Mouse (Mus musculus): ENCODE data around the gene Kazald1.

Gene Kazald1

DNA sequence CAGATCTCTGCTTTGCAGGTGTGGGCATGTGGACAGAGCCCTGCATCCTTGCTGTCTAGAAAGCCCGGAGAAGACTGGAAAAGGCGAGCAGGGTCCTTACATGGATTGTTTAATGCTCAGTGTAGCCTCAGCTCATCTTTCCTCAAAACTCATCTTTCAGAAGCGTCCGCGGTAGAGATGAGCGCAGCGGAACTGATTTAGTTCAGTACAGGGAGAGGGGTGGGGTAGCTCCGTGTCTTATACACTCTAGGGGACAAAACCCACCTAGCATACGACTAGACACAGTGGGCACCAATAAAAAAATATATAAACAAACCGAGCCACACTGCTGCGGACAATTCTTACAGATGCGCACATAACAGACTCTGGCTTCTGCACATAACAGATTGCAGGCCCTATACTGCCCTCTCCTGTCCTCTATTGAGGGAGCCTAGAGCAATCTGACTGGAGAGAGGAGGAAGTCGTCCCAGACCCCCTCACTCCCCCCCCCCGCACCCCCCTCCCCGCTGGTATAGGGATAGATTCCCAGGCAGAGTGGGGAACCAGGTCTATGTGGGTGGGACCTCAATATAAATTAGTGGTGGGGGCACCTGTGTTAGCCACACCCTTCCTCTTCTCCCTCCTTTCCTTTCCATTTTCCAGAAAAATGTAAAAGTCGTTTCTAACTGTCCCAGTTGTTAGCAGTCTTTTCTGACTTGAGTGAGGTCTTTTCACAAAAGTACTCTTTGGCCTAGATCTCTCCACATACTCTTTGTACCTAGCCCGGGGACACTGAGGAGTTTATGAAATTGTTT, 4.1 kb downstream of the Kazald1 start:
- DNase-seq = no peak

DNA sequence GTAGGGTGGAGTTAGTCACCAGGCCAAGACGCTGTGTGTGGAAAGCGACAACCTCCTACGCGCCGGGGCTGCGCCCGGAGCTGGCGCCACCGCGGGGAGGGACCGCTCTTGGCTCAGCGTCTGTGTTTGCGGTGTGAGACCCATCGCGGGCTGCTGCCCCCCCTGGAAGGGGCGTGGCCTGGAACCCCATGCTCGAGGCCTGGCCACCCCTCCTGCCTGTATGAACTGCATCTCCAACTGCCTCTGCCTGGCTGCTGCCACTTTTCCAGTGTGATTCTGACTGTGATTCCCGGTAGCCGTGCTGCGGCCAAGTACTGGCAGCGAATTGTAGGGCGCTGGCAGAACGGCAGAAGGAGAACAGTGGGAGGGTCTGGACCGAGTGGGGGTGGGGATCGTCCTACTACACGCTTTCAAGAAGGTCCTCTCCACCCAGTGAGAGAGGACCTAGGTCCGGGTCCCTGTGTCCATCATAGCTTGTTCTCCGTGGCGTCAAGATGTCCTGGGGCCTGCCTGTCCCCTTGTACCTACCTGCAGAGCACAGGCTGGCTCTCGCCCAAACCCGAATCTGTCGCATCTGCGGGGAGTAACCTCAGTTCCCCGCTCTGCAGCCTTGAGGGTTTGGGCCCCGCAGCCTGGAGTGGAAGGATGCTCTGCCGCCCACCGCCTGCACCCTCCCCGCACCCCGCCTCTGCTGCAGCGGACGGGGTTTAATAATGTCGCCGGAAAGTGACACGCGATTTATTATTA, 4.9 kb downstream of the Kazald1 start:
- DNase-seq = peak; percentile 78

DNA sequence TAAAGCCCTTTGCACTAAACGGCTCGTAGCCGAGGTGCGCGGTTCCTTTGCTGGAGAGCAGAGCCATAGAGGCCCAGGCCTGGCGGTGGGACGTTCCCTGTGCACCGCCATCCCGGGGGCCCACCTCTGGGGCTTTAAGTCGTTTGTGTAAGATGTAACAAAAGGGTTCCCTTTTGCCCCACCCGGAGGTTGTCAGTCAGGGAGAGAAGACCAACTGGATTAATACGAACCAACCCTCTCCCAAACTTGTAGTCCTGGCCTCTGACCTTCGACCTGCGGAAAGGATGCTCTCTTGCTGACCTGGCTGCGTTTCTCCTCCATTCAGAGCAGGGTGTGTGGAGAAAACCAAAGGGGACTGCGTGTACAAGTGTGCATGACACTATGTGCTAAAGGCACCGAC, 5.7 kb downstream of the Kazald1 start:
- no peak for DNase-seq

DNA sequence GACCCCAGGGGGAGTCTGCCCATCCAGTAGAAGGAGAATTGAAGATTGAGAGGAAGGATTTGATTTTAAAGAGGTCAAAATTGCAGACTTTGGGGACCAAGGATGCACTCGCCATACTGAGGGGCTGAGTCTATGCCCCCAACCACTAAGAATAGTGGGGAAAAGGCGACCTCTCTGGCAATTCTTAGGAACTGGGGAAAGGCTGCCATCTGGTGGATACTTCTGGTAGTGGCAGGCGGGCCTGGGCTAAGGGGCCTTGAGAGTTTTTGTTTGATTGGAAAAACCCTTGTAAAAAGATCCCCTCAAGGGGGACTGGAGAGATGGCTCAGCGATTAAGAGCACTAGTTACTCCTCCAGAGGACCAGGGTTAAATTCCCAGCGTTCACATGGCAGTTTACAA, 6.2 kb downstream of the Kazald1 start:
- DNase-seq = no peak

DNA sequence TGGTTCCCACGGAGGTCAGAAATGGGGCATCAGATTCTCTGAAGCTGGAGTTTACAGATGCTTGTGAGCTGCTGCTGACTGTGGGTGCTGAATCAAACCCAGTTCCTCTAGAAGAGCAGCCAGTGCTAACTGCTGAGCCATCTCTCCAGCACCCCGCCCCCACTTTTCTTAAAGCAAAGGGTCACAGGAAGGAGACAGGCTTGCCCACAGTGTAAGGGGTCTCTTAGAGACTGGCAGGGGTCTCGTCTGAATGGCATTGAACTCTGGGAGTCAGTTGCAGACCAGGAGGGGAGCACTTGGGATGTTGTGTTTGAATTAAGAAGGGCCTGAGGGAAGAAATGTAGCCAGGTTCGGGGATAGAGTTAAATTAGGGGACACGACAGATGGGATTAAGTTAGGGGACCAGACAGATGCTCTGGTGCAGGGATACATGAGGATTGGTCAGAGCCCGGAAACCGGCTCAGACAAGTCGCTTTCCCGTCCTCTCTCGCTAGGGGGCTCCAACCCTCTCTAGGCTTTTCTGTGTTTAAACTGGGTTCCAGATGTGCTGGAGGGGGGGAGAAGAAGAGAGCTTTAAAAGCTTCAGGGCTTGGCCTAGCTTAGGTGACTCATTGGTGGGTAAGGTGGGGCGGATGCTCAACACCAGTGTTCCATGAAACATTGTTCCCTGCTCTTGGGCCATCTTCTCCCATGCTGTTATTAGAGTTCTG, 7.0 kb downstream of the Kazald1 start:
- DNase-seq = no peak

DNA sequence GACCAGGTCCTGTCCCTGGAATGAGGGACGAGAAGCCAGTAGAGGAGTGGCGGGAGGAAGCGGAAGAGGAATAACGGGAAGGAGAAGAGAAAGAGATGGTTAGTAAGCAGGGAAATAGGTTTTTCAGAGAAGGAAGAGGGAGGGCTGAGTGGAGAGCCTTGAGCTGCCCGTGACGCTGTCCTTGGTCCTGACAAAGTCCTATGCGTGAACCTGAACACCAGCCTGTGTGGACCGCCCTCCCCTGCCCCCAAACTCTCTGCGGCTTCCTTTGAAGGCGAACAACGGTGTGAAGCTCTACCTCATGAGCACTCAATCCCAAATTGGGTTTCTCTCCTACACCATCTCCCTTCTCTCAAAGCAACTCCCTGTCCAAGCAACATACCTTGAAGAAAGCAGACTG, 22.8 kb downstream of the Kazald1 start:
- DNase-seq = no peak

DNA sequence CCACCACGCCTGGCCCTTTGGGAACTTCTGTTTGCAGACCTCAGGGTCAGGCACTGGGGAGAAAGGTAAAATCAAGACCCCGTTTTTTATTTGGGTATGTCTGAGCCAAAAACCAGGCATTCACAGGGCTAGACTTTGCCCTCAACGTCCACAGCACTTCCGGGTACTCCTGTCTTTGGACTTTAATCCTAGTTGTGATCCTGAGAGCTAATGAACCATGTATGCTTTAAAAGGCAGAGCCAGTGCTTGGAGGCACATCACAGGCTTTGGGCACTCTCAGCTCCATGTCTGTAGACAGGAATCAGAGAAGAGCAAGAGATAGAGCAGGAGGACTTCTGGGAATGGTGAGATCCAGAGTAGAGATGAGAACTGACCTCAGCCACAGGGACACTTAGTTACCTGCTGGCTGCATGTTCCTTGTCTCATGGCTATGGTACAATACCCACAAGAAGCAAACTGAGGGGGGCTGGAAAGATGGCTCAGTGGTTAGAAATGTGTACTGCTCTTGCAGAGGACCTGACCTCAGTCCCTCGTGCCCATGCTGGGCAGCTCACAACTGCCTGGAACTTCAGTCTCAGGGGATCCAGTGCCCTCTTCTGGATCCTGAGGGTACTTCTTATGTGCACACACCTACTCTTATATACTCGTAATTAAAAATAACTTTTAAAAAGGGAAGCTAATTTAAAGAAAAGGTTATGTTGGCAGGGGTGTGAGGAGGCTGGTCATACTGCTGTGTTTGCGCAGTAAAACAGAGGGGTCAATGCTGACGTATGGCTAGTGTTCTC, 25.6 kb downstream of the Kazald1 start:
- DNase-seq = no peak

DNA sequence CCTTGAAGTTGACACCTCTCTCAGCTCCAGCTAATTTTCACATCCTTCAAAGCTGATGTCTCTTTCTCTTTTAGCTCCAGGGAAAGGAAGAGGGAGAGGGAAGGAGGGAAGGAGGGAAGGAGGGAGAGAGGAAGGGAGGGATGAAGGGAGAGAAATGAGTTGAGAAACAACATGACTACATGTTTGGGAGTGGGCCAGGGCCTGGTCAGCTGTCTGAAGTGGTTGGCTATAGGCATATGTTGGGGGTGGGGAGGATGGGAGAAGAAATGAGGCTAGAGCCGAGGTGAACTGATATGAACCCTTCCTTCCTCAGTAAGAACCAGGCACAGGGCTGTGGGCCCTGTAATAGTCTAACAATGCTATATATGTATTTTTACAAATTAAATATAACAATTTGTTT, 30.6 kb downstream of the Kazald1 start:
- DNase-seq = no peak

DNA sequence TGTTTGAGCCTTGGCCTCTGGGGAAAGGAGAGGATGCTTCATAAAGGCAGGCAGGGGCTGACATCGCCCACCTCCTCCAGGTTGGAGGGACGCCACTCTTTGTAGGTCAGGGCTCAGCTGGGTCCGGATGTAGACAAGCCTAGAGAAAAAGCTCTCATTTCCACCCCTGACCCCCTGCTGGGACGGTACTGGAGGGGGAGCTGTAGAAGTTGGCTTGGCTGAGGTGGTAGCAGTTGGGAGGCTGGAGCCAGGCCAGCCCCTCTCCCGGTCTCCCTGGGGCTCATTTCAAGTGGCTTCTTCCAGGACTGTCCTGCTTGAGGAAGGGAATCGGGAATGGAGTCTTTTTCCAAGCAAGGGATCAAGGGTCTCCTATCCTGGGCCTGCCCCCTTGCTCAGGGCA, 31.6 kb downstream of the Kazald1 start:
- DNase-seq = no peak

DNA sequence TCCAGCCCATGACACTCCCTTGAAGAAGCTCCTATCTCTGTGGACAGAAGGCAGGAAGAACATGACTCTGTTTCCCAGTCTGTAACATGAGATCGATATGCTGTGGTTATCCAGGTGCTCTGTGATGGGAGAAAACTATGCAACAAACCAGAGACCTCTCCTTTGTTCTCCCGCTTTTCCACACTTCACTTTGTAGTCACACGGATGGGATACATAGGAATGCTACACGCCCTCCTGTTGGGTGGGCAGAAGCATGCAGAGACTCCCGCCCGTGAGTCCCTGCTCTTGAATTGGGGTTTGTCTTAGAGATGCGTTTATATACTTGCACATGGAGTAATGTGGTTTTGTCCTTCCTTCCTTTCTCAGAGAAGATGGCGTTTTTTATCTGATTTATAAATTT, 35.6 kb downstream of the Kazald1 start:
- no peak for DNase-seq

DNA sequence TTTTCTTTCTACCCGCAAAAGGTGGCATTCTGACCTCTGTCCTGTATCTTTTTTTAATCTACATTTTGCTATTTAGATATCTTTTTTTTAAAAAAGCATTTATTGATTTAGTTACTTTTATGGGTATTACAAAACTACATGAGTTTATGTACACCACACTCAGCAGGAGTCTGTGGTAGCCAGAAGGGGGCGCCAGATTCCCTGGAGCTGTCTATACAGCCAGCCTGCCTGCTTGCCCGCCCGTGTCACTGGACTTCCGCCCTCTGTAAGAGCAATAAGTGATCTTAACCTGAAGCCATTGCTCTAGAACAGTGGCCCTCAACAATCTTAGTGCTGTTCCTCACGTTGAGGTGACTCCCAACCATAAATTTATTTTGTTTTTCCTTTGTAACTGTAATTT, 37.4 kb downstream of the Kazald1 start:
- no peak for DNase-seq

DNA sequence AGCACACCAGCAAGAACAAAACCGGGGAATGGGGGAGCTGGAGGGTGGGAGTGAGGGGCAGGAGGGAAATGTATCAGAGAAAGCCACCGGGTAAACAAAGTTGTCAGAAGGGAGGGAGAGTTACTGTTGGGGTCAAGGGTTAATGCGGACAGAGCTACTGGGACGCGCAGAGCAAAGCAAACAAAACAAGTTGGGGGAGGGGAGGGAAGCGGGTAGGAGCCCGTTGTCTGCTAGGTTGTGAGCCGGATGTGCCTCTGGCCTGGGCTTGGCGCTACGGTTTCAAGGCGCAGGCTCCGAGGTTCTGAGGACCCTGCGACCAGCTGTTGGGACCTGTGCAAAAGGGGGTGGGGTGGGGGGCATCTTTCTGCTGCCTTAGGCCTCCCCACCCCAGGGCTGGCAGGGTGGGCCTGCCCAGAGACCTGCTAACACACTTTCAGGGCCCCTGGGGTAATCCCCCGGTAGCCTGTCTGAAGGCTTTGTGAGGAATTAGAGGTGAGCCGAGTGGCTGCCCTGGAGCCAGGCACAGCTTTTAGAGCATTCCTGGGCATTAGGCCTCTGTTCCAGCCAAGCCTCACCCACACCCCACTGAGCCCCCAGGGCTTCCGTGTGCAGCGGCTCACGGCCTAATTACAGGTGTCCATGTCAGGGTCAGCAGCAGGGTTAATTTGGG, 38.9 kb downstream of the Kazald1 start:
- DNase-seq = no peak

DNA sequence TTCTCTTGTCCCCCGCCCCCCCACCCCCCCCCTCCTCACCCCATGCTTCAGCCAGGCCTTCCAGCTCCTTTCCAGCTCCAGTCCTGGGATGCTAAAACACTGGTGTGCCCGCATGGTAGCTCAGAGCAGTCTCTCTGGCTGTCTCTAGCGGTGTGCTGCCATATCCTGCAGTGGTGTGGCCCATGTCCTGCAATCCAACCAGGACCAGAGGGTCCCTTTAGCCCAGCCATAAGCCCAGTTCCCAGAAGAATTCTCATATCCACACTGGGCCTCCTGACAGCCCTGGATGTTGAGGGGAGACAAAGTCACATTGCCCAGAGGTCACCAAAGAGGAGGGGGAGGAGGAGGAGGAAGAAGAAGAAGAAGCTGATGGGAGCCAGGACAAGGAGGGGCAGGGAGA, 39.7 kb downstream of the Kazald1 start:
- no peak for DNase-seq

DNA sequence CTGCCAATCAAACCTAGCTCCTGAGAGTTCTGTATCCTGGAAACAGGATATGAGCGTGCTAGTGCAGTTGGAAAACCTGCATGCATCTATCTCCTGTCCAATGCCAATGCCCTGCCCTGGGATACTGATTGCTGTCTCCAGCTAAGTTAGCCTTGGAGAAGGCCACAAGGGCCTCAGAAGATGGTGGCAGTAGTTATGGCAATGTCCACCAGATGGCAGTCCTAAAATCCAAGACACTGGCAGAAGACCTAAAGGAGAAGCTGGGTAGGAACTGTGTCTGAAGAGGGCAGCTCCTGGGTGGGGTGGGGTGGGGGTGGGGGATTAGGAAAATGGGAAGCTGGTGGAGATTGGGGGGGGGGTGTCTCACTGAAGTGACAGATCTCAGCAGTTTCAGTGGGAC, 41.8 kb downstream of the Kazald1 start:
- peak; percentile 17 for DNase-seq
